Mouse (Mus musculus) heart, adult 2 months (tissue): ENCODE data around the gene Mex3a. TPM values are rescaled to one million over a fixed set of nuclear protein-coding genes. Genes with fewer than 3 reads are reported as not detected.

Experiments used
- DNase-seq, 2 experiments: peaks; one replicate each; pipeline ENCODE4 v3.0.0; 2021
- H3K27ac ChIP-seq: fragments of 200-600 bp; 2 replicates; pipeline ENCODE4 v1.8.1; 2022
- H3K27me3 ChIP-seq: fragments of 200-500 bp; 2 replicates; pipeline ENCODE4 v1.6.1; 2012; ENCODE audit warnings: mild to moderate bottlenecking, low read length, inconsistent platforms, mixed read lengths; ENCODE audit not compliant: control insufficient read depth, insufficient read depth
- H3K36me3 ChIP-seq: fragments of 200-500 bp; 2 replicates; pipeline ENCODE4 v1.6.1; 2012; ENCODE audit warnings: low read length, inconsistent platforms; ENCODE audit not compliant: control insufficient read depth, insufficient read depth
- H3K4me1 ChIP-seq: fragments of 200-500 bp; 2 replicates; pipeline ENCODE4 v1.6.1; 2011; ENCODE audit warnings: low read length; ENCODE audit not compliant: control insufficient read depth, insufficient read depth
- H3K4me3 ChIP-seq: fragments of 200-600 bp; 2 replicates; pipeline ENCODE4 v1.8.1; 2022
- H3K79me2 ChIP-seq: fragments of 200-500 bp; replicated peaks from 2 replicates; pipeline ENCODE4 v1.6.1; 2012; ENCODE audit warnings: mild to moderate bottlenecking, inconsistent platforms, low read length, moderate library complexity, mixed read lengths; ENCODE audit not compliant: control insufficient read depth, insufficient read depth
- H3K9ac ChIP-seq: fragments of 200-500 bp; 2 replicates; pipeline ENCODE4 v1.6.1; 2012; ENCODE audit warnings: low read depth, mild to moderate bottlenecking, control low read depth, inconsistent platforms, low read length, mixed read lengths
- CTCF ChIP-seq: fragments of 200-600 bp; IDR thresholded peaks from 2 replicates; pipeline ENCODE4 v1.8.1; 2022; ENCODE audit warnings: antibody characterized with exemption, mild to moderate bottlenecking, moderate library complexity
- EP300 ChIP-seq: fragments of 200-500 bp; IDR thresholded peaks from 2 replicates; pipeline ENCODE4 v1.6.1; 2011; ENCODE audit warnings: low read depth, low read length, control low read depth; ENCODE audit not compliant: insufficient read depth
- POLR2A ChIP-seq: fragments of 200-500 bp; IDR thresholded peaks from 2 replicates; pipeline ENCODE4 v1.6.1; 2011; ENCODE audit warnings: mild to moderate bottlenecking, low read depth, low read length, control low read depth; ENCODE audit not compliant: insufficient read depth
- WGBS: fragments of 180-500 bp; shearing (Covaris S2); methylation state at CpG from one replicate; pipeline ENCODE4 v1.1.7; 2018; 5-methylcytosine and 5-hydroxymethylcytosine counted together
- intact Hi-C: fragments of 180-260 bp; cut with DNase I; formaldehyde crosslinking; loops from one replicate; pipeline ENCODE4 v1.15.1; 2025
- polyA plus RNA-seq: library from polyadenylated mRNA; depleted of rRNA; stranded (reverse); fragments of >200 nt; gene quantifications from 2 replicates; pipeline ENCODE4 v1.2.3, GENCODE M21; 2012
- total RNA-seq, 2 experiments: library from RNA; stranded (reverse); gene quantifications; 2 replicates each; pipeline ENCODE4 v1.2.3; 2021

Gene Mex3a
- total and polyA plus RNA-seq, 3 experiments = 0.27 to 0.45 (median 0.42) TPM

DNA sequence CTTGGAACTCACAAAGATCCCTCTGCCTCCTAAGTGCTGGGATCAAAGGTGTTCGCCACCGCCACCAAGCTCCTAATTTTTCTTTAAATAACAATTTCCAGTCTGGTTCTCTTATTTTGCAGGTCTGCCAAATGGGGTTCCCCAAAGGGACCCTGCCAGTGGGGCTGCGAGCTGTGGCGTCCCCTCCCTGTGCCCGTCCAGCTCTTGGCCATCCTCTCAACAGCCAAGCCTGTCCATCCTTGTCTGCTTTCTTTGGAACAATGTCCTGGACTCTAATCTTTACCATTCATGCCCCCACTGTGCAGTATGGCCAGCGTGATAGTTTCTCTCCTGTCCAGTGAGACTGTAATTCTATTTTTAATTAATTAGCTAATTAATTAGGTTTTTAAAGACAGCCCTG, 11.0 kb upstream of the Mex3a start:
- no peak overlapping the region for H3K9ac ChIP-seq
- TF ChIP-seq EP300 (no peak), POLR2A (no peak), CTCF (no peak)
- no peaks in the 10 kb centered on the region for H3K27me3 ChIP-seq
- H3K4me1 ChIP-seq = no peaks in the 10 kb centered on the region; the same call in 1 of the 2 replicates
- 92% methylated on average over 6 of the region's 6 CpGs for WGBS
- DNase-seq = no peak
- no peak overlapping the region for H3K27ac ChIP-seq
- H3K4me3 ChIP-seq = no peak overlapping the region
- H3K79me2 ChIP-seq = no peaks in the 10 kb centered on the region
- H3K36me3 ChIP-seq = no peaks in the 10 kb centered on the region
- intact Hi-C loops = no loop called here

DNA sequence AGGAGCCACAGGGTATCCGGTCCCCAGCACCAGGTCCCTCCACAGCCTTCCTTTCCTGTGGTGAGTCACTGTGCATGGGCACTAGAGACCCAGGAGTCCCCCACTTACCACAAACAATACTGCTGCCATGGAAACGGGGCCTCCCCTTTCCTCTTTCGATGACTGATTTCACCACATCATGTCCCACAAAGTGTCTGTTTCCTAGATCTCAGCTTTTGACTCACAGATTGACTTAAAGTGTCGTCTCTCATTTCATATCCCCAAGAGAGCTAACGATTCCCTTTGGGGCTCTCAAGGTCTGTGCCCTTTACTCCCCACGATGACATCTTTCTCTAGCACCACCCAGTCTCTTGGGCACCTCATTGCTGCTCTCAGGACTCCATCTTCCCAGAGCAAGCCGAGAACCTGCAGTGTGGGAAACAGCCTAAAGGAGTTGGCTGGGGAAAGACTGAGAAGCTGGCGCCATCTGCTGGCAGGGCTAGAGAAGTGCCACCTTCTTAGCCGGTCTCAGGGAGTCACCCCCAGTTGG, 10.3 kb upstream of the Mex3a start:
- Histone ChIP-seq H3K36me3 (no peaks in the 10 kb centered on the region), H3K27ac (no peak overlapping the region), H3K4me1 (no peaks in the 10 kb centered on the region; the same call in 1 of the 2 replicates), H3K4me3 (no peak overlapping the region), H3K9ac (no peak overlapping the region), H3K79me2 (no peaks in the 10 kb centered on the region), H3K27me3 (no peaks in the 10 kb centered on the region)
- 14% methylated on average over 9 of the region's 9 CpGs for WGBS
- intact Hi-C loops = loop anchor here (1.0 kb wide), 2 partner anchors 34 to 39 kb away; no protein-coding TSS in a partner anchor
- TF ChIP-seq CTCF (peak; percentile 97), EP300 (peak; percentile 87; the same call in 1 of the 2 replicates), POLR2A (no peak)
- peak; percentile 75 to 82 for DNase-seq

DNA sequence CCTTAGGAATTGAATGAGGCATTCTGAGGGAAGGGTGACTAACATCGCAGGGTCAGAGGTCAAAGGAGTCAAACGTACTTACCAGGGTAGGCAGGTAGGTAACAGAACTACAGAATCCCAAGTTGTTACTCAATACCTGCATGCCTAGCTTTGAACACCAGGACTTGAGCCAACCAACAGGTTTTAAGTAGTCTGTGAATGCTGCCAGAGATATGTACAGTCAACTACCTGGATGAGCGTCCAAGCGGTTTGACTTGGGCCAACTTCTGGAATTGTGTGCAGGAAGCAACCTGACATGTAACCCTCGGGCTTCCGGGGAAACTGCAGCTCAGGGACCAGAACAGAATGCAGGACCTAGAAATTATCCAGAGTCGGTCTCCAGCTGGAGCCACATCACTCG, 9.2 kb upstream of the Mex3a start:
- no peaks in the 10 kb centered on the region; the same call in 1 of the 2 replicates for H3K4me1 ChIP-seq
- no peak for DNase-seq
- H3K9ac ChIP-seq = no peak overlapping the region
- WGBS = 71% methylated on average over 8 of the region's 8 CpGs
- intact Hi-C loops = no loop called here
- no peaks in the 10 kb centered on the region for H3K36me3 ChIP-seq
- TF ChIP-seq EP300 = no peak
- TF ChIP-seq CTCF = no peak
- no peaks in the 10 kb centered on the region for H3K79me2 ChIP-seq
- no peaks in the 10 kb centered on the region for H3K27me3 ChIP-seq
- H3K4me3 ChIP-seq = no peak overlapping the region
- H3K27ac ChIP-seq = no peak overlapping the region

DNA sequence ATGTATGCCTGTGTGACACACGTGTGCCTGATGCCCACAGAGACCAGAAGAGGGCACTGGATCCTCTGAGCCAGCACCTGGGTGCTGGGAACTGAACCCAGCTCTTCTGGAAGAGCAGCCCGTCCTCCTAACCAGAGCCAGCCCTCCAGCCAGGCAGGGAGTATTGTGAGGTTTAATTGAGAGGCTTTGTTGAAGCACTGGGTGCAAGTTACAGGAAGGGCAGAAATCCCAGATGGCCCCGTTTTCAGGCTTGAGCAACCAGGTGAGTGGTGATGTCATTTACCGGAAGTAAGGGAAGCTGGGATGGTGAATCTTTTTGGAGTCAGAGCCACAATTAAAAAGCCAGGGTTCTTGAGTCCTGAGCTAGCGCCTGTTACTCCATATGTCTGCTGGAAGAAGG, 7.2 kb upstream of the Mex3a start:
- Histone ChIP-seq H3K36me3 (no peaks in the 10 kb centered on the region), H3K4me3 (no peak overlapping the region), H3K27ac (no peak overlapping the region), H3K4me1 (no peaks in the 10 kb centered on the region; the same call in 1 of the 2 replicates), H3K27me3 (no peaks in the 10 kb centered on the region), H3K79me2 (no peaks in the 10 kb centered on the region), H3K9ac (no peak overlapping the region)
- no peak for DNase-seq
- no peak for TF ChIP-seq CTCF
- TF ChIP-seq POLR2A = no peak
- TF ChIP-seq EP300 = no peak
- intact Hi-C loops = no loop called here
- 85% methylated on average over 5 of the region's 5 CpGs for WGBS

DNA sequence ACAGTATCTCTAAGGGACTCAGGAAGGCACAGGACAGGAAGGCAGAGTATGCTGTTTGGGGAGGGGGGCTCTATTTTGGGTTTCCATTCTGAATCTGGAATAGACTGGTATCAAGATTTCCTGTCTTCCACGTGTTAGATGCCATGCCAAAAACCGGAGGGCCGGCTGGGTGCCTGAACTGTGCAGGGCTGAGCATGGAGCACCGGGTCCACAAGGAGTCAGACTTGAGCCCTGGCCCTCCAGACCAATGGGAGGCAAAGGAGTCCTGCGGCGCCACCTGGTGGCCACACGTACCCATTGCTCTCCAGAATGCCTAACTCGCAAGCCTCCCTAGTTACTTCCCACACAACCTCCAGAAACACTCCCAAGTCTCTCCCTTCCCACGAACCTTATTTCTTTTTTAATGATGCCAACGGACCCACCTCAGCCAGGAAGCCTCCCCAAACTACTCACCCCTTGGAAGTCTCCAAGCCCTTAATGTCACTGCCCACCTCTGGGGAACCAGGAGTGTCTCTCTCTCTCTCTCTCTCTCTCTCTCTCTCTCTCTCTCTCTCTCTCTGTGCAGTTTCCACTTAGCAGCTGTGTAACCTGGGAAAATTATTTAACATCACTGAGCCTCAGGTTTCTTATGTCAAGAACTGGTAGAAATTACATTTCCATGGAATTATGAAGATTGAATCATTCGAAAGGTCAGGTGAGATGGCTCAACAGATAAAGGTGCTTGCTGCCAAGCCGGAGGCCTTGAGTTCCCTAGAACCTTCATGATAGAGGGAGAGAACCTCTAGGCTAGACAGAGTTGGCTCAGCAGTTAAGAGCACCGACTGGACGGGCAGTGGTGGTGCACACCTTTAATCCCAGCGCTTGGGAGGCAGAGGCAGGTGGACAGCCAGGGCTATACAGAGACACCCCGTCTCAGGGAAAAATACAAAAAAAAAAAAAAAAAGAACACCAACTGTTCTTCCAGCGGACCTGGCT, 5.8 kb upstream of the Mex3a start:
- Histone ChIP-seq H3K27ac (no peak overlapping the region), H3K9ac (no peak overlapping the region), H3K4me1 (no peaks in the 10 kb centered on the region; the same call in 1 of the 2 replicates), H3K79me2 (no peaks in the 10 kb centered on the region), H3K4me3 (no peak overlapping the region), H3K27me3 (no peaks in the 10 kb centered on the region), H3K36me3 (no peaks in the 10 kb centered on the region)
- peak; percentile 86 for DNase-seq
- intact Hi-C loops = loop anchor here (2.0 kb wide), 1 partner anchor 120 kb away; no protein-coding TSS in a partner anchor
- TF ChIP-seq EP300 = peak; percentile 94
- 0 out of 2 replicates have a peak, but pooled peaks have one; percentile 11 for TF ChIP-seq POLR2A
- TF ChIP-seq CTCF = no peak; the same call in 1 of the 2 replicates
- 35% methylated on average over 17 of the region's 17 CpGs for WGBS
